Mouse (Mus musculus) thymus, adult 2 months (tissue): ENCODE measurements around the gene Mtmr4.

ENCODE experiments used
- CTCF ChIP-seq: fragments of 200-500 bp; IDR thresholded peaks from 2 replicates; pipeline ENCODE4 v1.5.1; 2012; ENCODE audit warnings: mild to moderate bottlenecking, control low read depth, low read length, moderate library complexity, borderline replicate concordance; ENCODE audit not compliant: control insufficient read depth, poor library complexity, insufficient read depth; ENCODE audit errors: extremely low read depth
- POLR2A ChIP-seq: fragments of 200-500 bp; IDR thresholded peaks from 2 replicates; pipeline ENCODE4 v1.6.1; 2012; ENCODE audit warnings: mild to moderate bottlenecking, low read length, control low read depth, moderate library complexity; ENCODE audit not compliant: control insufficient read depth, poor library complexity, insufficient read depth; ENCODE audit errors: extremely low read depth

DNA sequence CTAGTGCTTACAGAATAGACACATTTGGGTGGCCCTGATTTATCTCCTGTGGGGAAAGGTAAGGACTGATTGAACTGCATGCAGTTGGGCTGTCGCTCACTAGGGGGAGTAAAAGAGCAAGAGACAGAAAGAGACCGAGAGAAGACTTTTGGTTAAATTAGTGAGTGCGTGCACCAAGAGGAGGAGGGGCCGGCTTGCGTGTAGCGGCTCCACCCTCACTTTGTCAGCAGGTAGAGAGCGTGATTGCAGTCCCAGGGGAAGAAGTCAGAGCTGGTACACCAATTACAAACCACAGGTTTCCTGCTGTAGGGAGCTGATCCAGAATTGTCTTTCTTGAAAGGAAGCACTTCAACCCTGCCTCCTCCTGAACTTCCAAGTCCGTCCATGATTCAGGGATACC is 70.4 kb downstream of the Mtmr4 start, which contains the start of gene Rnf43:
- TF ChIP-seq POLR2A = no peak
- 0 out of 2 replicates have a peak, but pooled peaks have one; percentile 30 for TF ChIP-seq CTCF
